Mouse (Mus musculus) G1E (cell line): ENCODE measurements around the gene Abi3bp.

Experiments
- CTCF ChIP-seq: IDR thresholded peaks from 2 replicates; pipeline ENCODE4 v1.5.1; 2012; ENCODE audit warnings: low read depth, low read length, inconsistent platforms, mixed read lengths
- GATA1 ChIP-seq: IDR thresholded peaks from 2 replicates; pipeline ENCODE4 v1.6.1; 2012; ENCODE audit warnings: borderline replicate concordance, low read length, inconsistent platforms, mixed read lengths
- GATA2 ChIP-seq: IDR thresholded peaks from 2 replicates; pipeline ENCODE4 v1.6.1; 2012; ENCODE audit warnings: low read depth, low read length, inconsistent platforms, borderline replicate concordance
- TAL1 ChIP-seq: conservative IDR thresholded peaks from 2 replicates; pipeline ENCODE4 v1.6.1; 2012; ENCODE audit warnings: low read depth, low read length, inconsistent platforms, mixed read lengths

DNA sequence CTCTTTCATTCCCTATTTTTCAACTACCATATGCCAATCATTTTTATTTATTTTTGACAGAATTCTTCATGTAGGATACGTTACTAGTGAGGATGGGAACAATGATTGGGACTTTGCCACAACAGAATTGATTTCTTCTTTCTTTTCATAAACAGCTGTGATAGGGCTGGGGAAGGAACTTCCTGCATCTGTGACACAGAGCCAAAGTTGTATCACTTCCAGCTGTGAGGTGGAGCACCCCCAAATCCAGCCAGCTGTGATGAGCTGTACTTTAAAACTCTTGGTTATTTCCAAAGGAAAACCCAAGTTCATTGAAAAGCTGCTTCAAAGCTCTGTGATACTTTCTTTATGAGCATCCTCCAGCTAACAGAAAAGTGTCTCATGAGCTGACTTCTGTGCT lies 101.9 kb downstream of the Abi3bp start:
- TF ChIP-seq CTCF, result no peak
- TF ChIP-seq TAL1, result no peak
- TF ChIP-seq GATA2, result no peak
- no peak for TF ChIP-seq GATA1
